Mouse (Mus musculus): ENCODE data around the gene Snrpg.
A peak's percentile ranks its signal among the peaks of the same experiment; 100 is the strongest.

Gene Snrpg

GRCm38 (mm10) chr6:86400972-86401371 lies 29.9 kb downstream of the Snrpg start:
- peak; percentile 50 to 72 for DNase-seq

- DNase-seq, result no peak
These were observed 31.8 kb downstream of the Snrpg start for GRCm38 (mm10) chr6:86402681-86403607.

- DNase-seq, result peak; percentile 93
These were observed 32.6 kb downstream of the Snrpg start for GRCm38 (mm10) chr6:86403728-86404099.

GRCm38 (mm10) chr6:86404100-86404861 lies 33.2 kb downstream of the Snrpg start, which contains the start of gene Tia1:
Gene Tia1, plus strand, starts transcription at chr6:86404219.
- peak; percentile 98 to 99 for DNase-seq

GRCm38 (mm10) chr6:86404996-86405395 lies 33.9 kb downstream of the Snrpg start:
- DNase-seq, result no peak

- DNase-seq, result no peak
These were observed 35.2 kb downstream of the Snrpg start for GRCm38 (mm10) chr6:86406306-86406705.

- DNase-seq, result no peak
These were observed 47.6 kb downstream of the Snrpg start for GRCm38 (mm10) chr6:86418711-86419110.

- DNase-seq, result no peak
These were observed 48.1 kb downstream of the Snrpg start for GRCm38 (mm10) chr6:86419239-86419638.

GRCm38 (mm10) chr6:86420491-86420890 lies 49.4 kb downstream of the Snrpg start:
- no peak for DNase-seq

GRCm38 (mm10) chr6:86426358-86426757 lies 55.3 kb downstream of the Snrpg start, which contains the start of gene Gm44790:
Gene Gm44790, plus strand, starts transcription at chr6:86426658.
- DNase-seq, result no peak

Measured in cerebellum, postnatal 25 days (tissue).